Mouse (Mus musculus) liver, embryonic 13.5 days (tissue): Measurements from ENCODE around the gene Trank1. TPM values are rescaled to one million over a fixed set of nuclear protein-coding genes. Genes with fewer than 3 reads are reported as not detected.

ENCODE experiments used
- ATAC-seq: fragments of 200-750 bp; cut with Nextera tagmentation; 2 replicates; pipeline ENCODE4 v1.8.0; 2017; ENCODE audit warnings: low read depth, mild to moderate bottlenecking, moderate number of reproducible peaks, moderate library complexity
- DNase-seq: peaks from one replicate; pipeline ENCODE4 v3.0.0; 2022
- H3K27ac ChIP-seq: fragments of 300-500 bp; sonication (generic); 2 replicates; pipeline ENCODE4 v1.5.1; 2015; ENCODE audit warnings: moderate library complexity, mild to moderate bottlenecking, inconsistent platforms
- H3K27me3 ChIP-seq: fragments of 300-500 bp; sonication (generic); 2 replicates; pipeline ENCODE4 v1.6.1; 2015; ENCODE audit warnings: mild to moderate bottlenecking, inconsistent platforms
- H3K36me3 ChIP-seq: fragments of 300-500 bp; sonication (generic); 2 replicates; pipeline ENCODE4 v1.6.1; 2015; ENCODE audit warnings: mild to moderate bottlenecking, inconsistent platforms
- H3K4me1 ChIP-seq: fragments of 300-500 bp; sonication (generic); replicated peaks from 2 replicates; pipeline ENCODE4 v1.6.1; 2015; ENCODE audit warnings: inconsistent platforms
- H3K4me2 ChIP-seq: fragments of 300-500 bp; sonication (generic); 2 replicates; pipeline ENCODE4 v1.6.1; 2015; ENCODE audit warnings: inconsistent platforms, mild to moderate bottlenecking, moderate library complexity
- H3K4me3 ChIP-seq: fragments of 300-500 bp; sonication (generic); replicated peaks from 2 replicates; pipeline ENCODE4 v1.5.1; 2015; ENCODE audit warnings: mild to moderate bottlenecking, inconsistent platforms
- H3K9ac ChIP-seq: fragments of 300-500 bp; sonication (generic); 2 replicates; pipeline ENCODE4 v1.6.1; 2015; ENCODE audit warnings: mild to moderate bottlenecking, inconsistent platforms
- H3K9me3 ChIP-seq: fragments of 300-500 bp; sonication (generic); replicated peaks from 2 replicates; pipeline ENCODE4 v1.6.1; 2016; ENCODE audit warnings: inconsistent platforms
- WGBS: fragments of 180-500 bp; shearing (Covaris S2); methylation state at CpG from one replicate; pipeline ENCODE4 v1.1.7; 2015; ENCODE audit not compliant: insufficient replicate concordance; 5-methylcytosine and 5-hydroxymethylcytosine counted together
- polyA plus RNA-seq: library from polyadenylated mRNA; unstranded; fragments of >200 nt; fragmentation: Nextera tagmentation; extraction: Ambion mirVana; gene quantifications from 2 replicates; pipeline ENCODE4 v1.2.1, GENCODE M21; 2015

The Trank1 gene
- polyA plus RNA-seq, 1 experiment from 2014 or later = not detected

DNA sequence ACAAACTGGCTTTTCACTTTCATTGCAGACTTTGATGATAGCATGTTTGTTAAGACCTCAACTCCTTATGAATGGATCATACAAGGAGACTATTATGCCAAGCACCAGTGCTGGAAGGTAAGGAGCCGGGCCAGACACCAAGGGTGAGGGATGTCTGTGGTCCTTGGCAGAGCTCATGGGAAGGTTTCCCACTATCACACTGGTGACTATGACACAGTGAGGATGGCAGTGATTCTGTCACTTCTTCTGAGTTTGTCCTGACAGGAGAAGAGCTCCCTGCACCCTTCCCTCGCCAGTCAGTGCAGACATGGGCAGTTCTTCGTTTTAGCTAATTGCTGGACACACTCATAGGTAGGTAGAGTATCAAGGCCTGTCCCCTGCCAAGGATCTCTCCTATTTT is 71.5 kb downstream of the Trank1 start:
- ATAC-seq = no peak
- H3K36me3 ChIP-seq = no peaks in the 10 kb centered on the region
- H3K4me1 ChIP-seq = no peaks in the 10 kb centered on the region
- no peak overlapping the region for H3K4me2 ChIP-seq
- DNase-seq = no peak
- H3K9me3 ChIP-seq = no peaks in the 10 kb centered on the region
- 50% methylated on average over 3 of the region's 3 CpGs for WGBS
- no peak overlapping the region for H3K4me3 ChIP-seq
- H3K27me3 ChIP-seq = no peaks in the 10 kb centered on the region
- H3K27ac ChIP-seq = no peak overlapping the region
- H3K9ac ChIP-seq = no peak overlapping the region

DNA sequence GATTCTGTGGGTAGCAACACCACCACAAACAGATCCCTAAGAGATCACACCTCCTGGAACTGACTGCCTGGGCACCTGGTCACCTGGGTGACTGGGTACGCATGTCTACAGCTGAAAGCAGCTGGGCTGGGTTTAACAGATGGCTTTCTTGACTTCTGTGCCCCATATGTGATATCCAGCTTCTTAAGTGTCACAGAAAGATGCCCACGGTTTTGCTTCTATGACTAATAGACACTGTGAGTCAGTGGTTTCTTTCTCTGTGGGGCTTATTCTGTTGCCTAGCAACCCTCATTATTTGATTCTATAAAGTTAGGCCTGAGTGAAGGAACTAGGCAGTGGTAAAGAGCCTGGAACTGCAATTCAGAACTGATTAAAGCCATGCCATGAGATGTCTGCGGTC is 72.2 kb downstream of the Trank1 start:
- Histone ChIP-seq H3K36me3 (no peaks in the 10 kb centered on the region), H3K27me3 (no peaks in the 10 kb centered on the region), H3K9ac (no peak overlapping the region), H3K4me3 (no peak overlapping the region), H3K4me1 (no peaks in the 10 kb centered on the region), H3K4me2 (no peak overlapping the region), H3K27ac (no peak overlapping the region), H3K9me3 (no peaks in the 10 kb centered on the region)
- no peak for ATAC-seq
- WGBS = 65% methylated on average over 3 of the region's 3 CpGs
- DNase-seq = no peak

DNA sequence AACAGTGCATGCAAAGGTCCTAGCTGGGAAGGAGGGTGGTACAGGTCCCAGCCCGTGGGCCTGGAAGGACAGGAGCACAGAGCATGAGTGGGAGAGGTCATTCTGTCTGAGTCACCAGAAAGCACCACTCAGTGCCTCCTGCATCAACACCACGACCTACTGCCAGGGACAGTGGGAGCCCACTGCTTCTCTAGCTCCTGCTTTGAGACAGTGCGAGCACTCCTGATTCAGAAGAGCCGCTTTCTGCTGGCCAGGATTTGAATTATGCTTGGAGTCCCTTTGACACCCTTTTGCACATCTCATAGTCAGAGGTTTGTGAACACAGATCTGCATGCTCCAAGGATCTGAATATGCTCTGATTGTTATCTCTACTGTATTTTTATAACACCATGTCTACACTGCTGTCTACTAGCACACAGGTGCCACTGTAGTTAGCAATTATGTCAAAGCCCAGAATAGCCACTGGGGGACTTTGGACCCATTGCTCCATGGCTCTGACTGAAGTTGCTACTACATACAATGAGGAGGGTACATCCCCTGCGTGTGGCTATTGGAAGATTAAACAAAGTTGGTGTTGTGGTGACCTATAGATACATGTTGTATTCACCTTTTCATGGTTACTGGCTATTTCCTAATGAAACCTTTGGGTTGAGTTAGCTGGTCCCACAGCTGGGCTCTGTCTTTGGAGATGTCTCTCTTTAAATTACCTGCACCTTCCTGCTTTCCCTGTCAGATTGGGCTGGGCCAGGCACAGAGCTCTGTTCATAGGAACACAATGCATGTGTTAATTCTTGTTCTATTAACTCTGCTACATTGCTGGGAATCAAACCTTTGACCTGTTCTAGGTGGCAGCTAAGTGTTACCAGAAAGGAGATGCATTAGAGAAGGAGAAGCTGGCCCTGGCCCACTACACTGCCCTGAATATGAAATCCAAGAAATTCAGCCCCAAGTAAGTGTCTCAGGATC is 74.3 kb downstream of the Trank1 start:
- WGBS = 58% methylated on average over 5 of the region's 5 CpGs
- ATAC-seq = peak; percentile 70
- H3K4me3 ChIP-seq = no peak overlapping the region
- no peaks in the 10 kb centered on the region for H3K4me1 ChIP-seq
- H3K36me3 ChIP-seq = no peaks in the 10 kb centered on the region
- H3K27ac ChIP-seq = no peak overlapping the region
- H3K9ac ChIP-seq = no peak overlapping the region
- no peaks in the 10 kb centered on the region for H3K9me3 ChIP-seq
- DNase-seq = no peak
- H3K27me3 ChIP-seq = no peaks in the 10 kb centered on the region
- no peak overlapping the region for H3K4me2 ChIP-seq

DNA sequence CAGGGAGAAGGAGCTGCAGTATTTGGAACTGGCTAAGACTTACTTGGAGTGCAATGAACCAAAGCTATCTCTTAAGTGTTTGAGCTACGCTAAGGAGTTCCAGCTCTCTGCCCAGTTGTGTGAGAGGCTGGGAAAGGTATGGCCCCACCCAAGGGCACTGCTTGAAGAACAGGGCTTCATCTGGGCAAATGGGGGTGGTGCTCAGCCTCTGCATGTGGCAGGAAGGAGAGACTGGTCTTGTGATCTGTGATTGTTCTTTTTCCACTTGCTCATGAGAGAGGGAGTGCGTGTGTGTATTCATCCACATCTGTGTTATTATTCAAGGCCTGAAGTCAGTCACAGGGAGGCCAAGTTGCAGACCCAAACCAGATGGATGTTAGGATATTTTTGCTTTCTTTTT is 75.0 kb downstream of the Trank1 start:
- no peak overlapping the region for H3K9ac ChIP-seq
- H3K4me1 ChIP-seq = no peaks in the 10 kb centered on the region
- 68% methylated on average over 2 of the region's 2 CpGs for WGBS
- no peak overlapping the region for H3K27ac ChIP-seq
- H3K36me3 ChIP-seq = no peaks in the 10 kb centered on the region
- ATAC-seq (no peak), DNase-seq (no peak)
- H3K4me3 ChIP-seq = no peak overlapping the region
- no peaks in the 10 kb centered on the region for H3K9me3 ChIP-seq
- no peak overlapping the region for H3K4me2 ChIP-seq
- no peaks in the 10 kb centered on the region for H3K27me3 ChIP-seq

DNA sequence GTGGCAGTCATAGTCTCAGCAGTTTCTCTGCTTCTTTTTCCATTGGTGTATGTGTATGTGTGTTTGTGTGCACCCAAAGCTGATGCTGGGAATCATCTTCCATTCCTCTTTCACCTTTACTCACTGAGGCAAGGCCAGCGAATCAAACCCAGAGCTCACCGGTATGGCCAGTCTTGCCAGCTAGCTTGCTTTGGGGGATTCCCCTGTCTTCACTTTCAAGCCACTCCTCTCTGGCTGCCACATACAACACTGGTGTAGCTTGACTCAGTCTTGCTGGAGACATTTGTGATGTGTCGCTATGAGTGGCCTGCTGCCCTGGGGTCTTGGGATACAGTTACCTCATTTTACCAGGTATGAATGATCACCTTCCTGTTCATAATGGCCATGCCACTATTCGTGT is 76.0 kb downstream of the Trank1 start:
- no peaks in the 10 kb centered on the region for H3K4me1 ChIP-seq
- no peak overlapping the region for H3K9ac ChIP-seq
- no peaks in the 10 kb centered on the region for H3K27me3 ChIP-seq
- H3K4me3 ChIP-seq = no peak overlapping the region
- WGBS = 62% methylated on average over 4 of the region's 4 CpGs
- ATAC-seq = no peak
- H3K36me3 ChIP-seq = no peaks in the 10 kb centered on the region
- no peak overlapping the region for H3K4me2 ChIP-seq
- no peak for DNase-seq
- no peak overlapping the region for H3K27ac ChIP-seq
- H3K9me3 ChIP-seq = no peaks in the 10 kb centered on the region

DNA sequence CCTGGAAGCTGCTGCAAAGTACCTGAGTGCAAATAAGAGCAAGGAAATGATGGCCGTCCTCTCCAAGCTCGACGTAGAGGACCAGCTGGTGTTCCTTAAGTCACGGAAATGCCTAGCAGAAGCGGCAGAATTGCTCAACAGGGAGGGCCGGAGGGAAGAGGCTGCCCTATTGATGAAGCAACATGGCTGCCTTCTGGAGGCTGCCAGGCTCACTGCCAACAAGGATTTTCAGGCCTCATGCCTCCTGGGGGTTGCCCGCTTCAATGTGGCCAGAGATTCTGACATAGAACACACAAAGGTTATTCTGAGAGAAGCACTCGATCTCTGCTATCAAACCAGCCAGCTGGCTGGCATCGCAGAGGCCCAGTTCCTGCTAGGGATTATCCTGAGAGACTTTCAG is 78.5 kb downstream of the Trank1 start:
- Histone ChIP-seq H3K27ac (no peak overlapping the region), H3K36me3 (no peaks in the 10 kb centered on the region), H3K9me3 (no peaks in the 10 kb centered on the region), H3K9ac (no peak overlapping the region), H3K27me3 (no peaks in the 10 kb centered on the region), H3K4me3 (no peak overlapping the region), H3K4me2 (no peak overlapping the region), H3K4me1 (no peaks in the 10 kb centered on the region)
- WGBS = 69% methylated on average over 9 of the region's 9 CpGs
- DNase-seq = no peak
- ATAC-seq = no peak

DNA sequence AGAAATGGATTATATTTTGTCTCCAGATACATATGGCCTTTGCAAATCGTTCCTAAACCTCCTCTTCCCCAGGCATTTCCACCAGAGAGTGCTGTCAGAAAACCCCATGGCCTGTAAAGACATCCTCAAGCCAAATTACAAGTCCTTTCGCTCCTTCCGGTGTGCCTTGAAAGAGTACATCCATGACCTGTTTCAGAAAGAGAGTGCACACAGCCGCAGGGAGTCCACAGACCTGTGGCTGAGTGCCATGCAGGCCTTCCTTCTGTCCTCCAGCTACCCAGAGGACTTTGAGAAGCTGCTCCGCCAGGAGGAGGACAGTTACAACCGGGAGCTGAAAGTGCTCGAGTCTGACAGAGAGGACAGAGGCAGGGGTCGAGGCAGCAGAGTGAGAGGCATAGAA is 79.5 kb downstream of the Trank1 start:
- 65% methylated on average over 8 of the region's 8 CpGs for WGBS
- H3K27ac ChIP-seq = no peak overlapping the region
- no peak overlapping the region for H3K4me3 ChIP-seq
- no peak overlapping the region for H3K4me2 ChIP-seq
- H3K4me1 ChIP-seq = no peaks in the 10 kb centered on the region
- no peaks in the 10 kb centered on the region for H3K27me3 ChIP-seq
- no peak for DNase-seq
- no peak for ATAC-seq
- H3K9ac ChIP-seq = no peak overlapping the region
- no peaks in the 10 kb centered on the region for H3K36me3 ChIP-seq
- H3K9me3 ChIP-seq = no peaks in the 10 kb centered on the region

DNA sequence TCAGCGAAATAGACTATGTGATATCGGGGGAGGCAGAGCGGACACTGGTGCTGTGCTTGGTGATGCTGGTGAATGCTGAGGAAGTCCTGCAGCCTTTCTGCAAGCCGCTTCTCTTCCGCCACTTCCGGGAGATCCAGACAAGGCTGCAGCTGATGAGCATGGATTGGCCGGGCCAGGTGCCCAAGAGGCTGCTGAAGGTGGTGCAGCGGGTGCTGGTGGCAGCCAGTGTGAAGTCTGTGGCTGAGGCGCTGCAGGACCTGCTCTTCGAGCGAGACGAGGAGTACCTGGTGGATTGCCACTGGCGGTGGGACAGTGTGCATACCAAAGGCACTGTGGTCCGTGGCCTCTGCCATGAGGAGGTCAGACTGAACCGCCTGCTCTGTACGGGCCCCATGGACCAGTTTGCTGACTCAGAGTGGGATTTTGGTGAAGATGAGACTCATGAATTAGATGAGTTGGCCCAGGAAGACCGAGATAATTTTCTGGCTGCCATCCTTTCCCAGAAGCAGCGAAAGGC is 80.4 kb downstream of the Trank1 start:
- Histone ChIP-seq H3K9ac (no peak overlapping the region), H3K9me3 (no peaks in the 10 kb centered on the region), H3K27ac (no peak overlapping the region), H3K4me3 (no peak overlapping the region), H3K4me2 (no peak overlapping the region), H3K4me1 (no peaks in the 10 kb centered on the region), H3K27me3 (no peaks in the 10 kb centered on the region), H3K36me3 (no peaks in the 10 kb centered on the region)
- ATAC-seq = no peak
- no peak for DNase-seq
- WGBS = 72% methylated on average over 18 of the region's 18 CpGs

DNA sequence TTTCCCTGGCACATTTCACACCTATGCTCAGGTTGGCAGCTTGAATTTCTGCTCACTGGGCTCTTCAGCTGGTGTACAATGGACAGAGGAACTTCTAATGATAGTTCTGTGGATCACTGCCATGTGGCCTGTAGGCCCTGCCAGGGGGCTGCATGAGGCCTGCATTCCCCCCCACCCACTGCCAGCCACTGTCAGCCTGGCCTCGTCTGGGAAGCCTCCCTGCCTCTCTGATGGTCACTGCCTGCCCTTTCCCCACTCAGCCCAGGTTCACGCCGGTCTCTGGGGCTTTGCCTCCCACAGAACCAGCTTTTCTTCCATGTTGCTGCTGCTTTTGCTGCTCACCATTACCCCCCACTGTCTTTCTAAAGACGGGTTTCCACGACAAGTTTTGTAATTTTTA is 83.7 kb downstream of the Trank1 start:
- no peak overlapping the region for H3K4me3 ChIP-seq
- DNase-seq = no peak
- H3K9me3 ChIP-seq = no peaks in the 10 kb centered on the region
- H3K27me3 ChIP-seq = no peaks in the 10 kb centered on the region
- no peaks in the 10 kb centered on the region for H3K36me3 ChIP-seq
- no peak overlapping the region for H3K9ac ChIP-seq
- no peak overlapping the region for H3K27ac ChIP-seq
- no peaks in the 10 kb centered on the region for H3K4me1 ChIP-seq
- 63% methylated on average over 5 of the region's 5 CpGs for WGBS
- no peak overlapping the region for H3K4me2 ChIP-seq
- no peak for ATAC-seq

DNA sequence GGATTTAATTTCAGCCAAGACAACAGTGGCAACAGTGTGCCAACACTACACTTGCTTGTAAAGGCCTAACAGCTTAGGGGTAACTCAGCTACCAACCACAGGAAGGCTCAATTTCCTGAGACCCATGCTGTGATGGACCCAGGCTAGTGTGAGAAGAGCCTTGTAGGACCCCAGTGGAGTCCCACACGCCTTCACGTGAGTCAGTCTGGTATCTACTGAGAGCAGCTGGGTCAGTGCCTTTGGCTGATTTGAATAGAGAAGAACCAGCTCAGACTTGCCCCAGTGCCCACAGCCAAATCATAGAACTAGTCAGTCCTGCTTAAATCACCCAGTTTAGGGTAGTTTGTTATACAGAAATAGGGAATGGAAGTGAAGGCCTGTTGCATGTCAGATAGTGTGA is 86.5 kb downstream of the Trank1 start:
- no peak overlapping the region for H3K27ac ChIP-seq
- no peak overlapping the region for H3K4me3 ChIP-seq
- DNase-seq = no peak
- H3K9me3 ChIP-seq = no peaks in the 10 kb centered on the region
- no peaks in the 10 kb centered on the region for H3K4me1 ChIP-seq
- ATAC-seq = no peak
- H3K9ac ChIP-seq = no peak overlapping the region
- no peaks in the 10 kb centered on the region for H3K27me3 ChIP-seq
- 35% methylated on average over 2 of the region's 2 CpGs for WGBS
- no peak overlapping the region for H3K4me2 ChIP-seq
- H3K36me3 ChIP-seq = no peaks in the 10 kb centered on the region

DNA sequence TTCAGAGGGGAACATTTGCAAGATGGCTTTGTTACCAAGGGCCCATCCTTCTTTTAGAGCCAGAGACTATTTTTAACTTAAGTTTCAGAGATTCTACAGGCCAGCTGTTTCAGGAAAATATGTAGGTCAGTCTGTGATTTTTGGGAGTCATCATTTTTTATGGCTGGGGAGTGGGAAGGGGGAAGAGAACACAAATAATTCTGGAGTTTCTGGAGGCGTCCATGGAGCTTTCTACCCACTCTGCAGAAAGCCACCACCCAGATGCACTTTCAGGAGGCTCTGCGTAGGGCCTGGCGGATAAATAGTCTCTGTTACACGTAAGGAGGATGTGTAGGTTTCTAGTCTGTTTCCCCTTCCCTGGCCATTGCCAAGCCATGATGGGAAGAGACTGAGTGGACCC is 88.5 kb downstream of the Trank1 start:
- no peaks in the 10 kb centered on the region for H3K27me3 ChIP-seq
- H3K9ac ChIP-seq = no peak overlapping the region
- 53% methylated on average over 4 of the region's 4 CpGs for WGBS
- H3K9me3 ChIP-seq = no peaks in the 10 kb centered on the region
- H3K36me3 ChIP-seq = no peaks in the 10 kb centered on the region
- no peak overlapping the region for H3K4me2 ChIP-seq
- H3K27ac ChIP-seq = no peak overlapping the region
- H3K4me1 ChIP-seq = no peaks in the 10 kb centered on the region
- H3K4me3 ChIP-seq = no peak overlapping the region
- no peak for DNase-seq
- ATAC-seq = no peak

DNA sequence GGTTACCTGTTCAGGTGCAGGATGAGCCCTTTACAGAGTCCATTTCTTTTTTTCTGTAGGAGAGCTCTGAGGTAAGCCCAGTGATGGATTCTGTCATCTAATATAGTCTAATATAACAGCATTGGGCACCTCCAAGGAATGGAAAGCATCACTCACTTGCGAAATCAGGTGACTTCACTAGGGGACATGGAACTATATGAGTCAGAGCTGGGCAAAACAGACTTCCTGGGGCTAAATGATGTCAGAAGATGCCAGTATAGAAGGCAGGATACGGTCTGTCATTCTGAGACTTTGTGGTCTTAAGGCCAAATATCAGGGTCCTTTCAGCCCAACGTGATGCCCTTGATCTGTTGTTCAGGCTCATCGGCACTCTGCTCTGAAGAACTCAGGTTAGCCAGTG is 91.6 kb downstream of the Trank1 start:
- H3K4me1 ChIP-seq = no peaks in the 10 kb centered on the region
- no peaks in the 10 kb centered on the region for H3K27me3 ChIP-seq
- no peak overlapping the region for H3K4me2 ChIP-seq
- ATAC-seq (no peak), DNase-seq (no peak)
- no peak overlapping the region for H3K27ac ChIP-seq
- no peak overlapping the region for H3K4me3 ChIP-seq
- no peak overlapping the region for H3K9ac ChIP-seq
- 60% methylated on average over 4 of the region's 4 CpGs for WGBS
- no peaks in the 10 kb centered on the region for H3K36me3 ChIP-seq
- H3K9me3 ChIP-seq = no peaks in the 10 kb centered on the region
